Mouse (Mus musculus): ENCODE results near the gene Map7. TPM values are rescaled to one million over a fixed set of nuclear protein-coding genes. Genes with fewer than 3 reads are reported as not detected.

Gene Map7
- polyA plus RNA-seq, 1 experiment from 2014 or later = 32.3 TPM

- Histone ChIP-seq H3K4me3 (ENCODE audit: low read length) (no peak overlapping the region), H3K4me1 (ENCODE audit: insufficient read depth, low read length) (no peaks in the 10 kb centered on the region), H3K36me3 (ENCODE audit: insufficient read depth, low read length) (no peaks in the 10 kb centered on the region), H3K9me3 (ENCODE audit: low read length) (no peaks in the 10 kb centered on the region), H3K4me2 (replicated peaks; ENCODE audit: low read depth, low read length) (no peak overlapping the region), H3K27me3 (ENCODE audit: insufficient read depth, low read length) (no peaks in the 10 kb centered on the region), H3K27ac (ENCODE audit: low read length) (no peak overlapping the region), H3K9ac (replicated peaks; ENCODE audit: low read length) (no peak overlapping the region)
- ATAC-seq (ENCODE audit: low FRiP score, low TSS enrichment) = no peak
- WGBS = 94% methylated on average over 6 of the region's 6 CpGs
Measured at GRCm38 (mm10) chr10:20236241-20236640, 88.0 kb downstream of the Map7 start.

GRCm38 (mm10) chr10:20238281-20238680 is 90.0 kb downstream of the Map7 start:
- 82% methylated on average over 5 of the region's 5 CpGs for WGBS

GRCm38 (mm10) chr10:20240858-20241257 is 92.6 kb downstream of the Map7 start:
- no peak overlapping the region for H3K27ac ChIP-seq (ENCODE audit: low read length)
- ATAC-seq (ENCODE audit: low FRiP score, low TSS enrichment) = no peak
- no peak overlapping the region for H3K4me3 ChIP-seq (ENCODE audit: low read length)
- no peak overlapping the region for H3K4me2 ChIP-seq (replicated peaks; ENCODE audit: low read depth, low read length)
- WGBS = 76% methylated on average over 6 of the region's 6 CpGs
- H3K9ac ChIP-seq (replicated peaks; ENCODE audit: low read length) = no peak overlapping the region
- no peaks in the 10 kb centered on the region for H3K4me1 ChIP-seq (ENCODE audit: insufficient read depth, low read length)
- no peaks in the 10 kb centered on the region for H3K36me3 ChIP-seq (ENCODE audit: insufficient read depth, low read length)
- no peaks in the 10 kb centered on the region for H3K27me3 ChIP-seq (ENCODE audit: insufficient read depth, low read length)
- H3K9me3 ChIP-seq (ENCODE audit: low read length) = no peaks in the 10 kb centered on the region

More at GRCm38 (mm10) chr10:20238281-20238680, 90.0 kb downstream of the Map7 start:
- no peak overlapping the region for H3K9ac ChIP-seq (replicated peaks; ENCODE audit: low read length)
- no peak overlapping the region for H3K4me2 ChIP-seq (replicated peaks; ENCODE audit: low read depth, low read length)
- no peaks in the 10 kb centered on the region for H3K27me3 ChIP-seq (ENCODE audit: insufficient read depth, low read length)
- H3K4me3 ChIP-seq (ENCODE audit: low read length) = no peak overlapping the region
- H3K27ac ChIP-seq (ENCODE audit: low read length) = no peak overlapping the region
- ATAC-seq (ENCODE audit: low FRiP score, low TSS enrichment) = no peak
- H3K9me3 ChIP-seq (ENCODE audit: low read length) = no peaks in the 10 kb centered on the region
- no peaks in the 10 kb centered on the region for H3K4me1 ChIP-seq (ENCODE audit: insufficient read depth, low read length)
- H3K36me3 ChIP-seq (ENCODE audit: insufficient read depth, low read length) = no peaks in the 10 kb centered on the region

GRCm38 (mm10) chr10:20243321-20243720 is 95.0 kb downstream of the Map7 start:
- Histone ChIP-seq H3K4me2 (replicated peaks; ENCODE audit: low read depth, low read length) (no peak overlapping the region), H3K9ac (replicated peaks; ENCODE audit: low read length) (no peak overlapping the region), H3K9me3 (ENCODE audit: low read length) (no peaks in the 10 kb centered on the region), H3K4me3 (ENCODE audit: low read length) (no peak overlapping the region), H3K36me3 (ENCODE audit: insufficient read depth, low read length) (0 out of 2 replicates have a peak, but pooled peaks cover 4% of the 10 kb centered on the region), H3K27ac (ENCODE audit: low read length) (no peak overlapping the region), H3K27me3 (ENCODE audit: insufficient read depth, low read length) (no peaks in the 10 kb centered on the region), H3K4me1 (ENCODE audit: insufficient read depth, low read length) (no peaks in the 10 kb centered on the region)
- 83% methylated on average over 7 of the region's 7 CpGs for WGBS
- no peak for ATAC-seq (ENCODE audit: low FRiP score, low TSS enrichment)

- Histone ChIP-seq H3K4me2 (replicated peaks; ENCODE audit: low read depth, low read length) (no peak overlapping the region), H3K9ac (replicated peaks; ENCODE audit: low read length) (no peak overlapping the region), H3K4me3 (ENCODE audit: low read length) (no peak overlapping the region), H3K27me3 (ENCODE audit: insufficient read depth, low read length) (no peaks in the 10 kb centered on the region), H3K36me3 (ENCODE audit: insufficient read depth, low read length) (0 out of 2 replicates have a peak, but pooled peaks cover 4% of the 10 kb centered on the region), H3K4me1 (ENCODE audit: insufficient read depth, low read length) (0 out of 2 replicates have a peak, but pooled peaks cover 2% of the 10 kb centered on the region), H3K27ac (ENCODE audit: low read length) (no peak overlapping the region), H3K9me3 (ENCODE audit: low read length) (no peaks in the 10 kb centered on the region)
- 88% methylated on average over 11 of the region's 11 CpGs for WGBS
- no peak for ATAC-seq (ENCODE audit: low FRiP score, low TSS enrichment)
Measured at GRCm38 (mm10) chr10:20245082-20245481, 96.8 kb downstream of the Map7 start.

- WGBS = 93% methylated on average over 10 of the region's 10 CpGs
- no peaks in the 10 kb centered on the region for H3K27me3 ChIP-seq (ENCODE audit: insufficient read depth, low read length)
- H3K4me3 ChIP-seq (ENCODE audit: low read length) = no peak overlapping the region
- H3K4me2 ChIP-seq (replicated peaks; ENCODE audit: low read depth, low read length) = no peak overlapping the region
- no peak for ATAC-seq (ENCODE audit: low FRiP score, low TSS enrichment)
- 0 out of 2 replicates have a peak, but pooled peaks cover 4% of the 10 kb centered on the region for H3K36me3 ChIP-seq (ENCODE audit: insufficient read depth, low read length)
- H3K27ac ChIP-seq (ENCODE audit: low read length) = no peak overlapping the region
- no peak overlapping the region for H3K9ac ChIP-seq (replicated peaks; ENCODE audit: low read length)
- H3K9me3 ChIP-seq (ENCODE audit: low read length) = no peaks in the 10 kb centered on the region
- 0 out of 2 replicates have a peak, but pooled peaks cover 4% of the 10 kb centered on the region for H3K4me1 ChIP-seq (ENCODE audit: insufficient read depth, low read length)
Measured at GRCm38 (mm10) chr10:20249091-20249490, 100.8 kb downstream of the Map7 start.

GRCm38 (mm10) chr10:20255579-20255978 is 107.3 kb downstream of the Map7 start:
- Histone ChIP-seq H3K27me3 (ENCODE audit: insufficient read depth, low read length) (no peaks in the 10 kb centered on the region), H3K9ac (replicated peaks; ENCODE audit: low read length) (no peak overlapping the region), H3K9me3 (ENCODE audit: low read length) (no peaks in the 10 kb centered on the region), H3K4me1 (ENCODE audit: insufficient read depth, low read length) (no peaks in the 10 kb centered on the region), H3K4me3 (ENCODE audit: low read length) (no peak overlapping the region), H3K4me2 (replicated peaks; ENCODE audit: low read depth, low read length) (no peak overlapping the region), H3K27ac (ENCODE audit: low read length) (no peak overlapping the region), H3K36me3 (ENCODE audit: insufficient read depth, low read length) (no peaks in the 10 kb centered on the region)
- WGBS = 86% methylated on average over 8 of the region's 8 CpGs
- no peak for ATAC-seq (ENCODE audit: low FRiP score, low TSS enrichment)

GRCm38 (mm10) chr10:20257054-20257643 is 108.9 kb downstream of the Map7 start:
- ATAC-seq (ENCODE audit: low FRiP score, low TSS enrichment) = no peak
- Histone ChIP-seq H3K4me2 (replicated peaks; ENCODE audit: low read depth, low read length) (no peak overlapping the region), H3K4me1 (ENCODE audit: insufficient read depth, low read length) (no peaks in the 10 kb centered on the region), H3K27ac (ENCODE audit: low read length) (no peak overlapping the region), H3K36me3 (ENCODE audit: insufficient read depth, low read length) (no peaks in the 10 kb centered on the region), H3K9ac (replicated peaks; ENCODE audit: low read length) (no peak overlapping the region), H3K9me3 (ENCODE audit: low read length) (no peaks in the 10 kb centered on the region), H3K27me3 (ENCODE audit: insufficient read depth, low read length) (no peaks in the 10 kb centered on the region), H3K4me3 (ENCODE audit: low read length) (no peak overlapping the region)
- WGBS = 81% methylated on average over 14 of the region's 14 CpGs

GRCm38 (mm10) chr10:20257721-20258720 is 109.8 kb downstream of the Map7 start:
- 84% methylated on average over 15 of the region's 15 CpGs for WGBS
- Histone ChIP-seq H3K27me3 (ENCODE audit: insufficient read depth, low read length) (no peaks in the 10 kb centered on the region), H3K36me3 (ENCODE audit: insufficient read depth, low read length) (no peaks in the 10 kb centered on the region), H3K4me3 (ENCODE audit: low read length) (no peak overlapping the region), H3K4me2 (replicated peaks; ENCODE audit: low read depth, low read length) (no peak overlapping the region), H3K9ac (replicated peaks; ENCODE audit: low read length) (no peak overlapping the region), H3K27ac (ENCODE audit: low read length) (0 out of 2 replicates have a peak overlapping the region, but pooled peaks have one; percentile 13), H3K4me1 (ENCODE audit: insufficient read depth, low read length) (no peaks in the 10 kb centered on the region), H3K9me3 (ENCODE audit: low read length) (no peaks in the 10 kb centered on the region)
- peak; percentile 78; the same call in 1 of the 2 replicates for ATAC-seq (ENCODE audit: low FRiP score, low TSS enrichment)

Measured in kidney, embryonic 16.5 days (tissue).